Mouse (Mus musculus): ENCODE measurements around the gene Actr6.

- TF ChIP-seq POLR2A (IDR thresholded peaks at IDR 0.05; ENCODE audit: low read depth, low read length) (no peak), CTCF (conservative IDR thresholded peaks at IDR 0.05 in 1 of 2, IDR thresholded peaks at IDR 0.05 in 1 of 2; ENCODE audit: low read depth in 2 of 2, low read length in 2 of 2) (no peak), MYC (IDR thresholded peaks at IDR 0.05; ENCODE audit: low read depth, low read length) (no peak), MAX (IDR thresholded peaks at IDR 0.05; ENCODE audit: low read length) (no peak), ZNF384 (IDR thresholded peaks at IDR 0.05; ENCODE audit: low read depth, low read length) (no peak), E2F4 (IDR thresholded peaks at IDR 0.05; ENCODE audit: insufficient replicate concordance, low read depth, low read length) (no peak), KAT2A (IDR thresholded peaks at IDR 0.05; ENCODE audit: insufficient replicate concordance, low read length) (no peak), USF2 (conservative IDR thresholded peaks at IDR 0.05; ENCODE audit: low read depth, low read length) (no peak), SMC3 (IDR thresholded peaks at IDR 0.05; ENCODE audit: low read depth, low read length) (no peak), UBTF (IDR thresholded peaks at IDR 0.05; ENCODE audit: low read depth, low read length) (no peak), MXI1 (IDR thresholded peaks at IDR 0.05; ENCODE audit: low read depth, low read length) (no peak), RAD21 (IDR thresholded peaks at IDR 0.05; ENCODE audit: low read depth, low read length) (no peak)
Observed at GRCm38 (mm10) chr10:89738395-89738794, 6.3 kb upstream of the Actr6 start.
